Mouse (Mus musculus): Measurements from ENCODE around the gene Snw1. TPM values are rescaled to one million over a fixed set of nuclear protein-coding genes. Genes with fewer than 3 reads are reported as not detected.

Gene Snw1
- 94.0 TPM for total RNA-seq (2023)

DNA sequence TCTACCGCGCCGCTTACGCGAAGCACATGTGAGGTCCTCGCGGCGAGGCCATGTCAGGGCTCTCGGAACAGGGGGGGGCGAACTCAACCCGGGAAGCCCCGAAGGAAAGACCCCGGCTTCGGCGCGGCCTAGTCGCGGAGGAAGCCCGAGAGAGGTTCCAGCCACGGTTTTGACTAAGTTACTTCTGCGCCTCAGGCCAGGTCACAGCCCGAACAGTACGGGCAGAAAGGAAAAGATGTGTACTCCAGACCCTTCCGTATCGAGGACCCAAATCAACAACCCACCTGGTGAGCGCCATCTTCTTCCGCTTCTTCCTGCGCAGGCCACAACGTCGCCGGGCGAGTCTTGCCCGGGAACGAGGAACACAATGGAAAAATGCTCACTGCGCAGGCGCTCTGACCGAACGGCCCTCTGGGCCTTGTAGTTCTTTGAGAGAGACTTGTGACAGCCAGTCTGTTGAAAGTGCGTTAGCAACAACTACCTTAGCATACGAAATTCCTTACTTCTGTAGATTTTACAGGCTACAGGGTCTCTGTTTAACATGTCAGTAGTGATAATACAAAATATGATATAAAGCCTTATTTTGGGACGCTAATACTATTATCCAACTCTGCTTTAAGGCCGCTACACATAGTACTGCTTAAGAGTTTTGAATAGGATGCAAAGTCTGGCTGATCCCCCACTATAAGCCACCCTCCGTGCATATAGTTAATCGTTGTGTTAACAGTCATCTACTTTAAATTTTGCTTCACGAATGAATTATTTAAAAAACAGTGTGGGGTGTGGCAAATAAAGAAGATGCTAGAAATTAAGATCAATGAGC is at the start of gene Snw1:
Snw1 (minus strand) TSS at position 311 of the 823 bp plus-strand sequence.

DNA sequence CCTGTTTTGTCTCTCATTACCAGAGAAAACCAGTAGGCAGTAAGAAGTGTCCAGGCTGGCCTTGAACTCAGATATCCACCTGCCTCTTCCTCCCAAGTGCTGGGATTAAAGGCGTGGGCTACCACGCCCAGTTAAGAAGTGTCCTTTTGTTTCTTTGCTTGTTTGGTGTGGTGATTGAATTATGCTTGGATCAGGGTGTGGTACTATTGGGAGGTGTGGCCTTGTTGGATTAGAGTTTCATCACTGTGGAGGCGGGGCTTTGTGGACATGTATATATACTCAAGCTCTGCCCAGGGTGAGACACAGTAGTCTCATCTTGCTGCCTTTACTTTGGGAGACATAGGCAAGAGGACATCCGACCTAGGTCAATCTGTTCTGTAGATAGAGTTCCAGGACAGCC is 41.9 kb upstream of the Snw1 start, which contains the start of gene Gm8300:
Gm8300 (plus strand) TSS at position 301 of the 400 bp plus-strand sequence.

DNA sequence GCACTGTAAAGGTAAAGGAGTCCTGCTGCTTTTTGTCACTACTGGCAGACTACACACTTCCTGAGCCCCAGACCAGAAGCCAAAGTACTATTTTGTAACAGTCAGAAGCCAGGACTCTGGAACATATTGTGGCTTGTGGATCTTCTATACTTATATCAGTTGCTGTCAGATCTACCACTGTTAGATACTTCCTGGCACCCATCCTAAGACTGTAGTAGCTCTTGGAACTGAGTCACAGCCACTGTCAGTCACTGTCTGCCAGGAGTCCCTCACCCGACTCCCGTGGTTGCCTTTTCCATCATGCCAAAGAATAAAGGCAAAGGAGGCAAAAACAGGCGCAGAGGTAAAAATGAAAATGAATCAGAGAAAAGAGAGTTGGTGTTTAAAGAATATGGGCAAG is 22.3 kb upstream of the Snw1 start, which contains the start of gene Gm5788:
Gm5788 (plus strand) TSS at position 301 of the 400 bp plus-strand sequence.

DNA sequence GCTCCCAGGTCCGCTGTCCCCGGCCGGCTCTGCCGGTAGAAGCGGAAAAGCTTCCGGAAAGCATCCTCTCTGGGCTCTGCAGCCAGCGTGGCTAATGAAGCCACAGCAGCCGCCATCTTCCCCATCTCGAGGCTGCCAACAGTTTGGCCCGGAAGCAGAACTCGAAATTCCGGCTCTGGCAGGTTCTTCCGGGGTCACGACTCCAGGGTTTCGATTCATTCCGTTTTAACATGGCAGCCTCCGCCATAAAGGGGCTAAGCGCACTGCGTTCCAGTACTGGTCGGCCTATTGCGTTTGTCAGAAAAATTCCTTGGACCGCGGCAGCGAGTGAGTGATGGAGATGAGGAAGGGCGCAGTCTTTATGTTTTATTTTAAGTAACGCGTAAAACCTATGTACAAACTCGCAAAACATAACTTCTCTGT is 28.4 kb downstream of the Snw1 start, which contains the start of the genes Slirp and Alkbh1:
Slirp (plus strand) TSS at position 197 of the 423 bp plus-strand sequence.
Alkbh1 (minus strand) TSS at position 318 of the 423 bp plus-strand sequence.

Other genes with a start within 250 kb of the Snw1 start
- gene Noxred1, start 233.5 kb downstream of the Snw1 start, total RNA-seq (2023): 0.77 TPM
- gene Vipas39, start 206.0 kb downstream of the Snw1 start, total RNA-seq (2023): 26.4 TPM
- gene Ahsa1, start 205.8 kb downstream of the Snw1 start, total RNA-seq (2023): 108 TPM
- not detected for gene Ism2, start 172.6 kb downstream of the Snw1 start, total RNA-seq (2023)
- 75.9 TPM for gene Sptlc2, start 83.9 kb downstream of the Snw1 start, total RNA-seq (2023)
- gene Slirp, start 28.4 kb downstream of the Snw1 start, total RNA-seq (2023): 31.4 TPM
- 85.4 TPM for gene Alkbh1, start 28.3 kb downstream of the Snw1 start, total RNA-seq (2023)
- gene Gm5788, start 22.4 kb upstream of the Snw1 start, total RNA-seq (2023): not detected
- not detected for gene Gm8300, start 42.0 kb upstream of the Snw1 start, total RNA-seq (2023)
- gene Oog1, start 130.4 kb upstream of the Snw1 start, total RNA-seq (2023): not detected
- not detected for gene Gm4027, start 146.6 kb upstream of the Snw1 start, total RNA-seq (2023)
- gene Gm16381, start 172.3 kb upstream of the Snw1 start, total RNA-seq (2023): not detected

All from CD8-positive naive resting alpha-beta T cell, adult 57 days (primary cell).